Mouse (Mus musculus): Measurements from ENCODE around the gene Dpf1. TPM values are rescaled to one million over a fixed set of nuclear protein-coding genes. Genes with fewer than 3 reads are reported as not detected.
A peak's percentile ranks its signal among the peaks of the same experiment; 100 is the strongest.

The Dpf1 gene
- total and polyA plus RNA-seq, 2 experiments: 0.28 TPM; not detected in 1

- no peak overlapping the region for H3K4me3 ChIP-seq (ENCODE audit: insufficient read depth, low read depth, low read length)
- H3K4me1 ChIP-seq (ENCODE audit: control insufficient read depth, insufficient read depth, low read length): peaks cover 12% of the 10 kb centered on the region
- peaks cover 10% of the 10 kb centered on the region; the same call in 1 of the 2 replicates for H3K79me2 ChIP-seq (ENCODE audit: control insufficient read depth, insufficient read depth, low read length)
- no peaks in the 10 kb centered on the region for H3K36me3 ChIP-seq (ENCODE audit: control insufficient read depth, insufficient read depth, low read length)
- TF ChIP-seq POLR2A (IDR thresholded peaks at IDR 0.05; ENCODE audit: extremely low read depth, insufficient read depth, low read length) (no peak), CTCF (IDR thresholded peaks at IDR 0.05; ENCODE audit: low read depth, low read length) (no peak)
- no peaks in the 10 kb centered on the region for H3K27me3 ChIP-seq (ENCODE audit: control insufficient read depth, insufficient read depth, low read length)
- no peak overlapping the region for H3K27ac ChIP-seq (replicated peaks; ENCODE audit: insufficient read depth, low read depth, low read length)
- no peak for DNase-seq (ENCODE audit: extremely low read depth, low read depth, low spot score)
- 69% methylated on average over 8 of the region's 8 CpGs for WGBS
- H3K9ac ChIP-seq (ENCODE audit: low read depth, low read length): no peak overlapping the region
Measured at GRCm38 (mm10) chr7:29340838-29341237, 37.1 kb downstream of the Dpf1 start.

GRCm38 (mm10) chr7:29341722-29342121, 38.0 kb downstream of the Dpf1 start:
- H3K4me3 ChIP-seq (ENCODE audit: insufficient read depth, low read depth, low read length): no peak overlapping the region
- DNase-seq (ENCODE audit: extremely low read depth, low read depth, low spot score): no peak
- H3K27ac ChIP-seq (replicated peaks; ENCODE audit: insufficient read depth, low read depth, low read length): no peak overlapping the region
- H3K4me1 ChIP-seq (ENCODE audit: control insufficient read depth, insufficient read depth, low read length): peaks cover 12% of the 10 kb centered on the region
- no peak for TF ChIP-seq POLR2A (IDR thresholded peaks at IDR 0.05; ENCODE audit: extremely low read depth, insufficient read depth, low read length)
- TF ChIP-seq CTCF (IDR thresholded peaks at IDR 0.05; ENCODE audit: low read depth, low read length): no peak
- no peaks in the 10 kb centered on the region for H3K36me3 ChIP-seq (ENCODE audit: control insufficient read depth, insufficient read depth, low read length)
- WGBS: 89% methylated on average over 12 of the region's 12 CpGs
- no peaks in the 10 kb centered on the region for H3K27me3 ChIP-seq (ENCODE audit: control insufficient read depth, insufficient read depth, low read length)
- no peak overlapping the region for H3K9ac ChIP-seq (ENCODE audit: low read depth, low read length)
- 0 out of 2 replicates have a peak, but pooled peaks cover 7% of the 10 kb centered on the region for H3K79me2 ChIP-seq (ENCODE audit: control insufficient read depth, insufficient read depth, low read length)

- TF ChIP-seq POLR2A (IDR thresholded peaks at IDR 0.05; ENCODE audit: extremely low read depth, insufficient read depth, low read length) (no peak), CTCF (IDR thresholded peaks at IDR 0.05; ENCODE audit: low read depth, low read length) (no peak)
- H3K4me3 ChIP-seq (ENCODE audit: insufficient read depth, low read depth, low read length): no peak overlapping the region
- H3K27ac ChIP-seq (replicated peaks; ENCODE audit: insufficient read depth, low read depth, low read length): no peak overlapping the region
- 80% methylated on average over 8 of the region's 8 CpGs for WGBS
- H3K27me3 ChIP-seq (ENCODE audit: control insufficient read depth, insufficient read depth, low read length): no peaks in the 10 kb centered on the region
- no peak for DNase-seq (ENCODE audit: extremely low read depth, low read depth, low spot score)
- peaks cover 7% of the 10 kb centered on the region; the same call in 1 of the 2 replicates for H3K4me1 ChIP-seq (ENCODE audit: control insufficient read depth, insufficient read depth, low read length)
- H3K79me2 ChIP-seq (ENCODE audit: control insufficient read depth, insufficient read depth, low read length): no peaks in the 10 kb centered on the region
- no peaks in the 10 kb centered on the region for H3K36me3 ChIP-seq (ENCODE audit: control insufficient read depth, insufficient read depth, low read length)
- no peak overlapping the region for H3K9ac ChIP-seq (ENCODE audit: low read depth, low read length)
Measured at GRCm38 (mm10) chr7:29342489-29343092, 38.8 kb downstream of the Dpf1 start.

- TF ChIP-seq CTCF (IDR thresholded peaks at IDR 0.05; ENCODE audit: low read depth, low read length): no peak
- no peak for TF ChIP-seq POLR2A (IDR thresholded peaks at IDR 0.05; ENCODE audit: extremely low read depth, insufficient read depth, low read length)
- no peaks in the 10 kb centered on the region for H3K79me2 ChIP-seq (ENCODE audit: control insufficient read depth, insufficient read depth, low read length)
- H3K27ac ChIP-seq (replicated peaks; ENCODE audit: insufficient read depth, low read depth, low read length): no peak overlapping the region
- DNase-seq (ENCODE audit: extremely low read depth, low read depth, low spot score): peak; percentile 39
- H3K4me1 ChIP-seq (ENCODE audit: control insufficient read depth, insufficient read depth, low read length): peaks cover 4% of the 10 kb centered on the region; the same call in 1 of the 2 replicates
- 61% methylated on average over 7 of the region's 7 CpGs for WGBS
- no peak overlapping the region for H3K4me3 ChIP-seq (ENCODE audit: insufficient read depth, low read depth, low read length)
- no peaks in the 10 kb centered on the region for H3K36me3 ChIP-seq (ENCODE audit: control insufficient read depth, insufficient read depth, low read length)
- no peak overlapping the region for H3K9ac ChIP-seq (ENCODE audit: low read depth, low read length)
- no peaks in the 10 kb centered on the region for H3K27me3 ChIP-seq (ENCODE audit: control insufficient read depth, insufficient read depth, low read length)
Measured at GRCm38 (mm10) chr7:29343746-29344145, 40.0 kb downstream of the Dpf1 start.

- 93% methylated on average over 4 of the region's 4 CpGs for WGBS
Measured at GRCm38 (mm10) chr7:29345534-29345933, 41.8 kb downstream of the Dpf1 start.

GRCm38 (mm10) chr7:29346212-29346611, 42.5 kb downstream of the Dpf1 start:
- TF ChIP-seq CTCF (IDR thresholded peaks at IDR 0.05; ENCODE audit: low read depth, low read length) (no peak), POLR2A (IDR thresholded peaks at IDR 0.05; ENCODE audit: extremely low read depth, insufficient read depth, low read length) (no peak)
- Histone ChIP-seq H3K4me3 (ENCODE audit: insufficient read depth, low read depth, low read length) (no peak overlapping the region), H3K27me3 (ENCODE audit: control insufficient read depth, insufficient read depth, low read length) (no peaks in the 10 kb centered on the region), H3K27ac (replicated peaks; ENCODE audit: insufficient read depth, low read depth, low read length) (no peak overlapping the region), H3K9ac (ENCODE audit: low read depth, low read length) (no peak overlapping the region), H3K79me2 (ENCODE audit: control insufficient read depth, insufficient read depth, low read length) (no peaks in the 10 kb centered on the region), H3K4me1 (ENCODE audit: control insufficient read depth, insufficient read depth, low read length) (peaks cover 3% of the 10 kb centered on the region; the same call in 1 of the 2 replicates), H3K36me3 (ENCODE audit: control insufficient read depth, insufficient read depth, low read length) (no peaks in the 10 kb centered on the region)
- no peak for DNase-seq (ENCODE audit: extremely low read depth, low read depth, low spot score)
- WGBS: 93% methylated on average over 3 of the region's 3 CpGs

More at GRCm38 (mm10) chr7:29345534-29345933, 41.8 kb downstream of the Dpf1 start:
- no peak for DNase-seq (ENCODE audit: extremely low read depth, low read depth, low spot score)
- Histone ChIP-seq H3K27ac (replicated peaks; ENCODE audit: insufficient read depth, low read depth, low read length) (no peak overlapping the region), H3K79me2 (ENCODE audit: control insufficient read depth, insufficient read depth, low read length) (no peaks in the 10 kb centered on the region), H3K4me1 (ENCODE audit: control insufficient read depth, insufficient read depth, low read length) (peaks cover 3% of the 10 kb centered on the region; the same call in 1 of the 2 replicates), H3K9ac (ENCODE audit: low read depth, low read length) (no peak overlapping the region), H3K27me3 (ENCODE audit: control insufficient read depth, insufficient read depth, low read length) (no peaks in the 10 kb centered on the region), H3K36me3 (ENCODE audit: control insufficient read depth, insufficient read depth, low read length) (no peaks in the 10 kb centered on the region), H3K4me3 (ENCODE audit: insufficient read depth, low read depth, low read length) (no peak overlapping the region)
- TF ChIP-seq POLR2A (IDR thresholded peaks at IDR 0.05; ENCODE audit: extremely low read depth, insufficient read depth, low read length): no peak
- no peak for TF ChIP-seq CTCF (IDR thresholded peaks at IDR 0.05; ENCODE audit: low read depth, low read length)

Data from liver, adult 2 months (tissue).